Mouse (Mus musculus) heart, embryonic 14.5 days (tissue): ENCODE results near the gene Slc2a4. TPM values are rescaled to one million over a fixed set of nuclear protein-coding genes. Genes with fewer than 3 reads are reported as not detected.

Experiments
- ATAC-seq: fragments of 200-750 bp; cut with Nextera tagmentation; 2 replicates; pipeline ENCODE4 v1.8.0; 2017; ENCODE audit warnings: low read depth, moderate TSS enrichment; ENCODE audit not compliant: insufficient number of reproducible peaks, insufficient read depth, low FRiP score
- H3K27ac ChIP-seq, 2 experiments: fragments of 200-500 bp in 1 of 2; fragments of 300-500 bp in 1 of 2; sonication (generic) in 1 of 2; replicated peaks in 1 of 2; 2 replicates each; pipeline ENCODE4 v1.5.1; 2012 to 2014; ENCODE audit warnings: low read depth in 2 of 2, low read length in 2 of 2, control low read depth in 1 of 2, mild to moderate bottlenecking in 1 of 2, mixed read lengths in 1 of 2; ENCODE audit not compliant: control insufficient read depth in 1 of 2, insufficient read depth in 1 of 2
- H3K27me3 ChIP-seq: fragments of 300-500 bp; sonication (generic); 2 replicates; pipeline ENCODE4 v1.6.1; 2014; ENCODE audit warnings: mild to moderate bottlenecking, low read length, control low read depth; ENCODE audit not compliant: control insufficient read depth, insufficient read depth
- H3K36me3 ChIP-seq: fragments of 300-500 bp; sonication (generic); 2 replicates; pipeline ENCODE4 v1.6.1; 2014; ENCODE audit warnings: mild to moderate bottlenecking, control low read depth, low read length, mixed read lengths; ENCODE audit not compliant: control insufficient read depth, insufficient read depth
- H3K4me1 ChIP-seq, 2 experiments: fragments of 200-500 bp in 1 of 2; fragments of 300-500 bp in 1 of 2; sonication (generic) in 1 of 2; 2 replicates each; pipeline ENCODE4 v1.6.1; 2012 to 2014; ENCODE audit warnings: low read length in 2 of 2, control low read depth in 1 of 2, mixed read lengths in 1 of 2; ENCODE audit not compliant: control insufficient read depth in 2 of 2, insufficient read depth in 2 of 2
- H3K4me2 ChIP-seq: fragments of 300-500 bp; sonication (generic); 2 replicates; pipeline ENCODE4 v1.6.1; 2014; ENCODE audit warnings: mild to moderate bottlenecking, low read length
- H3K4me3 ChIP-seq, 2 experiments: fragments of 200-500 bp in 1 of 2; fragments of 300-500 bp in 1 of 2; sonication (generic) in 1 of 2; 2 replicates each; pipeline ENCODE4 v1.5.1; 2012 to 2014; ENCODE audit warnings: low read length in 2 of 2, mild to moderate bottlenecking in 2 of 2, control low read depth in 1 of 2, low read depth in 1 of 2, moderate library complexity in 1 of 2; ENCODE audit not compliant: control insufficient read depth in 1 of 2, insufficient read depth in 1 of 2
- H3K9ac ChIP-seq: fragments of 300-500 bp; sonication (generic); 2 replicates; pipeline ENCODE4 v1.6.1; 2014; ENCODE audit warnings: mild to moderate bottlenecking, low read length
- H3K9me3 ChIP-seq: fragments of 300-500 bp; sonication (generic); 2 replicates; pipeline ENCODE4 v1.6.1; 2016; ENCODE audit warnings: low read length, control low read depth; ENCODE audit not compliant: control insufficient read depth
- WGBS: fragments of 180-500 bp; shearing (Covaris S2); extraction: QIAGEN DNeasy Blood & Tissue Kit; methylation state at CpG from one replicate; pipeline ENCODE4 v1.1.7; 2014; 5-methylcytosine and 5-hydroxymethylcytosine counted together
- polyA plus RNA-seq: library from polyadenylated mRNA; unstranded; fragments of >200 nt; fragmentation: Nextera tagmentation; extraction: Ambion mirVana; gene quantifications from 2 replicates; pipeline ENCODE4 v1.2.1, GENCODE M21; 2014

The Slc2a4 gene
- polyA plus RNA-seq, 1 experiment from 2014 or later: 28.5 TPM

- ATAC-seq: no peak
- Histone ChIP-seq H3K27ac (peak overlapping the region; percentile 73 to 96), H3K36me3 (peaks cover 28% of the 10 kb centered on the region), H3K9me3 (no peaks in the 10 kb centered on the region), H3K27me3 (no peaks in the 10 kb centered on the region; the same call in 1 of the 2 replicates), H3K4me3 (peak overlapping the region; percentile 63 to 73), H3K9ac (peak overlapping the region; percentile 75), H3K4me2 (peak overlapping the region; percentile 83), H3K4me1 (peaks cover 9 to 20% of the 10 kb centered on the region in 2 experiments)
- WGBS: under 1% methylated on average over 14 of the region's 14 CpGs
These were observed 769 bp upstream of the Slc2a4 start for GRCm38 (mm10) chr11:69948763-69949150.

- WGBS: 2% methylated on average over 29 of the region's 29 CpGs
- H3K27me3 ChIP-seq: no peaks in the 10 kb centered on the region; the same call in 1 of the 2 replicates
- H3K4me3 ChIP-seq: peak overlapping the region; percentile 63 to 73
- peaks cover 9 to 13% of the 10 kb centered on the region in 2 experiments for H3K4me1 ChIP-seq
- H3K9ac ChIP-seq: peak overlapping the region; percentile 75
- no peaks in the 10 kb centered on the region for H3K9me3 ChIP-seq
- peak overlapping the region; percentile 83 for H3K4me2 ChIP-seq
- ATAC-seq: peak; percentile 64
- peaks cover 40% of the 10 kb centered on the region for H3K36me3 ChIP-seq
- H3K27ac ChIP-seq: peak overlapping the region; percentile 96 to 99
These were observed 487 bp downstream of the Slc2a4 start for GRCm38 (mm10) chr11:69947337-69948065.

GRCm38 (mm10) chr11:69945997-69946891, 1.7 kb downstream of the Slc2a4 start:
- Histone ChIP-seq H3K27ac (peak overlapping the region; percentile 96 to 99), H3K27me3 (no peaks in the 10 kb centered on the region), H3K9me3 (no peaks in the 10 kb centered on the region), H3K4me3 (peak overlapping the region; percentile 63 to 73; a peak in 2 of 4 replicates), H3K4me2 (peak overlapping the region; percentile 83), H3K9ac (peak overlapping the region; percentile 75), H3K36me3 (peaks cover 45% of the 10 kb centered on the region), H3K4me1 (peaks cover 9 to 13% of the 10 kb centered on the region in 2 experiments)
- 82% methylated on average over 18 of the region's 18 CpGs for whole genome bisulfite sequencing
- no peak for ATAC-seq

GRCm38 (mm10) chr11:69945216-69945615, 2.8 kb downstream of the Slc2a4 start:
- no peak overlapping the region for H3K9ac ChIP-seq
- peaks cover 45% of the 10 kb centered on the region for H3K36me3 ChIP-seq
- H3K4me2 ChIP-seq: no peak overlapping the region
- no peak overlapping the region for H3K27ac ChIP-seq
- 74% methylated on average over 13 of the region's 13 CpGs for WGBS
- no peaks in the 10 kb centered on the region for H3K27me3 ChIP-seq
- no peak overlapping the region for H3K4me3 ChIP-seq
- ATAC-seq: no peak
- peaks cover 9 to 13% of the 10 kb centered on the region in 2 experiments for H3K4me1 ChIP-seq
- H3K9me3 ChIP-seq: no peaks in the 10 kb centered on the region

- H3K9ac ChIP-seq: no peak overlapping the region
- no peak overlapping the region for H3K4me2 ChIP-seq
- H3K4me1 ChIP-seq: peaks cover 18 to 23% of the 10 kb centered on the region in 2 experiments
- peaks cover 23% of the 10 kb centered on the region; the same call in 1 of the 2 replicates for H3K27me3 ChIP-seq
- 77% methylated on average over 4 of the region's 4 CpGs for WGBS
- no peak overlapping the region for H3K4me3 ChIP-seq
- no peaks in the 10 kb centered on the region for H3K9me3 ChIP-seq
- peaks cover 39% of the 10 kb centered on the region for H3K36me3 ChIP-seq
- no peak for ATAC-seq
- no peak overlapping the region for H3K27ac ChIP-seq
These were observed 7.0 kb downstream of the Slc2a4 start for GRCm38 (mm10) chr11:69940962-69941361.

- 90% methylated on average over 17 of the region's 17 CpGs for WGBS
These were observed 8.3 kb downstream of the Slc2a4 start for GRCm38 (mm10) chr11:69939731-69940130.

GRCm38 (mm10) chr11:69939181-69939580, 8.8 kb downstream of the Slc2a4 start:
- peaks cover 21% of the 10 kb centered on the region for H3K36me3 ChIP-seq
- no peak for ATAC-seq
- 61% methylated on average over 5 of the region's 5 CpGs for WGBS
- H3K4me3 ChIP-seq: no peak overlapping the region
- H3K27ac ChIP-seq: no peak overlapping the region
- H3K4me2 ChIP-seq: no peak overlapping the region
- H3K27me3 ChIP-seq: peaks cover 23% of the 10 kb centered on the region; the same call in 1 of the 2 replicates
- no peak overlapping the region for H3K9ac ChIP-seq
- no peaks in the 10 kb centered on the region for H3K9me3 ChIP-seq
- H3K4me1 ChIP-seq: peaks cover 20 to 27% of the 10 kb centered on the region in 2 experiments

More at GRCm38 (mm10) chr11:69939731-69940130, 8.3 kb downstream of the Slc2a4 start:
- Histone ChIP-seq H3K4me1 (peaks cover 20 to 27% of the 10 kb centered on the region in 2 experiments), H3K9me3 (no peaks in the 10 kb centered on the region), H3K4me2 (no peak overlapping the region), H3K4me3 (no peak overlapping the region), H3K36me3 (peaks cover 26% of the 10 kb centered on the region), H3K9ac (no peak overlapping the region), H3K27me3 (peaks cover 23% of the 10 kb centered on the region; the same call in 1 of the 2 replicates), H3K27ac (no peak overlapping the region)
- ATAC-seq: no peak
